Mouse (Mus musculus): ENCODE data around the gene C2cd2.

Gene C2cd2

DNA sequence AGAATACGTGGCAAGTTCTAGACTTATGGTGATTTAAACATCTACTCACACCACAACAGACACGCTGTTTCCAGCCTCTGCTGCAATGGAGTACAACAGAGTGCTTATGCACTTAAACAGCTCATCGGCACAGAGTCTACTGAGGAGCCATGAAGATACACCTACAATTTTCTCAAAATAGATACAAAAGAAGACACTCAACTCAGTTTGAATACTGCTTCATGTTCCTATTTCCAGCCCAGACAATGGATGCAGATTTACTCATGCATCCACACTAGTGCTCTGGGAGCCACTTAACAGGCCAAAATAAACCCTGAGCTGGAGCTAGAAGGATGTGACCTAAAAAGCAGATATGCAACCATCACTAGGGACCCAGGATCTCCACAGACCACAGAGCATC, 153.5 kb downstream of the C2cd2 start:
- no peak for DNase-seq (ENCODE audit: low spot score)

DNA sequence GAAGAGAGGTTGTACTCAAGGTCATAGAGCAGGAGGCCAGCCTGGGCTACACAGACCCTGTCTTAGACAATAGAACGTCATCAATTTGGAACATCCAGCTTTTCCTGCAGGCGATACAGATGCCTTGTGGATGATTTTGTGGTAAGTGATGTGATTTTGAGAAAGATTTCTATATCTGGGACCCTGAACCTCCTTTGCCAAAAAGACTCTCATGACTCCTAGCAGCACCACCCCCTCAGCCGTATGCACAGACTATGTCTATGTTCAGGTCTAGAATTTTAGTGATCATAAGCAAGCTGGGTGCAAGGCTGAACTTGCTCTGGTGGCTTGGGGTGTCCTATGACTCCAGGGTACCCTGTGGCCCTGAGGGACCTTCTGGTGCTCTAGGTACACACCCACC, 156.8 kb downstream of the C2cd2 start:
- no peak for DNase-seq (ENCODE audit: low spot score)

Measured in urinary bladder, postnatal 10 days (tissue).